Mouse (Mus musculus) stomach, embryonic 14.5 days (tissue): ENCODE data around the gene D5Ertd579e. TPM values are rescaled to one million over a fixed set of nuclear protein-coding genes. Genes with fewer than 3 reads are reported as not detected.

Source experiments
- ATAC-seq: fragments of 200-750 bp; cut with Nextera tagmentation; 2 replicates; pipeline ENCODE4 v1.8.0; 2017; ENCODE audit warnings: low read depth, moderate TSS enrichment; ENCODE audit not compliant: insufficient number of reproducible peaks, insufficient read depth, low FRiP score
- H3K27ac ChIP-seq: fragments of 300-500 bp; sonication (generic); 2 replicates; pipeline ENCODE4 v1.5.1; 2014; ENCODE audit warnings: mild to moderate bottlenecking, low read length, moderate library complexity, mixed read lengths
- H3K27me3 ChIP-seq: fragments of 300-500 bp; sonication (generic); 2 replicates; pipeline ENCODE4 v1.6.1; 2014; ENCODE audit warnings: low read length, control low read depth, mixed read lengths; ENCODE audit not compliant: control insufficient read depth, insufficient read depth
- H3K36me3 ChIP-seq: fragments of 300-500 bp; sonication (generic); 2 replicates; pipeline ENCODE4 v1.6.1; 2014; ENCODE audit warnings: mild to moderate bottlenecking, control low read depth, low read length, moderate library complexity, mixed read lengths; ENCODE audit not compliant: control insufficient read depth, insufficient read depth
- H3K4me1 ChIP-seq: fragments of 300-500 bp; sonication (generic); 2 replicates; pipeline ENCODE4 v1.6.1; 2014; ENCODE audit warnings: low read length, control low read depth, mixed read lengths; ENCODE audit not compliant: control insufficient read depth, insufficient read depth
- H3K4me2 ChIP-seq: fragments of 300-500 bp; sonication (generic); replicated peaks from 2 replicates; pipeline ENCODE4 v1.6.1; 2014; ENCODE audit warnings: low read depth, low read length, control low read depth
- H3K4me3 ChIP-seq: fragments of 300-500 bp; sonication (generic); 2 replicates; pipeline ENCODE4 v1.5.1; 2014; ENCODE audit warnings: low read depth, low read length, control low read depth
- H3K9ac ChIP-seq: fragments of 300-500 bp; sonication (generic); replicated peaks from 2 replicates; pipeline ENCODE4 v1.6.1; 2014; ENCODE audit warnings: low read depth, mild to moderate bottlenecking, control low read depth, low read length, moderate library complexity, mixed read lengths
- H3K9me3 ChIP-seq: fragments of 300-500 bp; sonication (generic); 2 replicates; pipeline ENCODE4 v1.6.1; 2016; ENCODE audit warnings: low read depth, low read length, control low read depth; ENCODE audit not compliant: control insufficient read depth
- WGBS: fragments of 180-500 bp; shearing (Covaris S2); extraction: QIAGEN DNeasy Blood & Tissue Kit; methylation state at CpG from one replicate; pipeline ENCODE4 v1.1.7; 2014; 5-methylcytosine and 5-hydroxymethylcytosine counted together
- polyA plus RNA-seq: library from polyadenylated mRNA; unstranded; fragments of >200 nt; fragmentation: Nextera tagmentation; extraction: Ambion mirVana; gene quantifications from 2 replicates; pipeline ENCODE4 v1.2.1, GENCODE M21; 2014

D5Ertd579e gene
- 28.7 and 31.6 TPM in 2 replicates for polyA plus RNA-seq

- H3K27me3 ChIP-seq, result no peaks in the 10 kb centered on the region
- peak within 1 kb of the TSS; percentile 90 for H3K9ac ChIP-seq
- under 1% methylated on average over 87 of the region's 104 CpGs for WGBS
- H3K27ac ChIP-seq, result peak within 1 kb of the TSS; percentile 83
- H3K4me2 ChIP-seq, result peak within 1 kb of the TSS; percentile 72
- ATAC-seq, result peak; percentile 93
- no peaks in the 10 kb centered on the region for H3K9me3 ChIP-seq
- peaks cover 12% of the 10 kb centered on the region for H3K4me1 ChIP-seq
- peak within 1 kb of the TSS; percentile 78 for H3K4me3 ChIP-seq
- H3K36me3 ChIP-seq, result no peaks in the 10 kb centered on the region
These were observed at the start of gene D5Ertd579e for GRCm38 (mm10) chr5:36695461-36696231. Gene D5Ertd579e, minus strand, starts transcription at chr5:36696024.

DNA sequence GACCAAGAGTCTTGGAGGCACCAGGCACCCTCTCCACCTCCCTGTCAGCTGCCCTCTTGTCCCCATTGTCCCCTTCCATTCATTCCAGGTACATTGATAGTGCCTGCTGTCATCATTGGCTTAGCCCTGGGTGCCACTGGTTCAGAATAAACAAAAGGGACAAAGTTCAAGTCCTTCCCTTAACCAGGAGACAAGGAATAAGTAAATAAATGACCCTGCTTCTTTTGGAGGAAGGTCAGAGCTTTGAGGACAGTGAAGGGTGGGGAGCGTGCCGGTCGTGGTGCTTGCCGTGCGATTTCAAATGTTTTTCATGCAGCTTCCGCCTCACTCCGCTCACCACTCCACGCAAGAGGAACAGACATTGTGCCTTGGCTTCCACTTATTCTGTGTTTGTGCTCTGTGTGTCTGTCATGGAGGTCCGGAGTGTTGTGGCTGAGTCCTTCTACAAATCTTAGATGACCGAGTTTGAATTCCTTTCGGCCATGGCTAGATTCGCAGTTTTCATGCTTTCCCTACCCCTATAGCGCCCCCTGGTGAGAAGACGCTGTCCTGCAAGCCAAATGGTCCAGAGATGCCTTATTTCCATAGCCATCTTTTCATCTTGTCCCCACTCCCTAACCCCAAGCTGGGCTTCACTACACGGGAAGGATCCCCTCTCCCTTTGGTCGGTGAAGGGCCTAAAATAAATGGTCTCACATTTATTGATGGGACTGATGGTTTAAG, 46.5 kb upstream of the D5Ertd579e start:
- no peak overlapping the region for H3K4me3 ChIP-seq
- no peaks in the 10 kb centered on the region for H3K27me3 ChIP-seq
- ATAC-seq, result peak; percentile 29; the same call in 1 of the 2 replicates
- no peaks in the 10 kb centered on the region; the same call in 1 of the 2 replicates for H3K36me3 ChIP-seq
- no peaks in the 10 kb centered on the region for H3K9me3 ChIP-seq
- H3K4me2 ChIP-seq, result peak overlapping the region; percentile 30
- 41% methylated on average over 16 of the region's 16 CpGs for WGBS
- no peak overlapping the region for H3K9ac ChIP-seq
- H3K27ac ChIP-seq, result no peak overlapping the region
- H3K4me1 ChIP-seq, result peaks cover 8% of the 10 kb centered on the region

DNA sequence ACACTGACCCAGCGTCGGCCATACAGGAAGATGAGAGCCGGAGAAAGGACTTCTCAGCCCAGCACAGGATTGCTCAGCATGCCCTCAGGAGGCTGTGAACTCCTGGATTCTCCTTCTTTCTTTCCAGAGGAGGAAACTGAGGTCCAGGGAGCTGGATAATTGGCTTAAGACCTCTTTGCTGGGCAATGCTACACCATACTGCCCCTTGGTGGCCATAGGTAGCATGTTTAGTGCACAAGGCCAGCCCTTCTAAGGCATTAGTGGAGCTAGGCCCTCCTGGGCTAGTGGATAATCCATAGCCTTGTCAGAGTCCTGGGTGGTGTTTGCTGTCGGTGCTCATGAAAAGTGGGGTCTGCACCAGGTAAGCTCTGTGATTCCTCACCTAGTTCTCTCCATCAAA, 44.0 kb upstream of the D5Ertd579e start:
- WGBS, result 59% methylated on average over 4 of the region's 4 CpGs
- H3K9me3 ChIP-seq, result no peaks in the 10 kb centered on the region
- no peak overlapping the region for H3K9ac ChIP-seq
- no peaks in the 10 kb centered on the region for H3K36me3 ChIP-seq
- 0 out of 2 replicates have a peak, but pooled peaks cover 2% of the 10 kb centered on the region for H3K27me3 ChIP-seq
- no peaks in the 10 kb centered on the region for H3K4me1 ChIP-seq
- no peak overlapping the region for H3K4me2 ChIP-seq
- ATAC-seq, result no peak
- H3K27ac ChIP-seq, result no peak overlapping the region
- H3K4me3 ChIP-seq, result no peak overlapping the region

DNA sequence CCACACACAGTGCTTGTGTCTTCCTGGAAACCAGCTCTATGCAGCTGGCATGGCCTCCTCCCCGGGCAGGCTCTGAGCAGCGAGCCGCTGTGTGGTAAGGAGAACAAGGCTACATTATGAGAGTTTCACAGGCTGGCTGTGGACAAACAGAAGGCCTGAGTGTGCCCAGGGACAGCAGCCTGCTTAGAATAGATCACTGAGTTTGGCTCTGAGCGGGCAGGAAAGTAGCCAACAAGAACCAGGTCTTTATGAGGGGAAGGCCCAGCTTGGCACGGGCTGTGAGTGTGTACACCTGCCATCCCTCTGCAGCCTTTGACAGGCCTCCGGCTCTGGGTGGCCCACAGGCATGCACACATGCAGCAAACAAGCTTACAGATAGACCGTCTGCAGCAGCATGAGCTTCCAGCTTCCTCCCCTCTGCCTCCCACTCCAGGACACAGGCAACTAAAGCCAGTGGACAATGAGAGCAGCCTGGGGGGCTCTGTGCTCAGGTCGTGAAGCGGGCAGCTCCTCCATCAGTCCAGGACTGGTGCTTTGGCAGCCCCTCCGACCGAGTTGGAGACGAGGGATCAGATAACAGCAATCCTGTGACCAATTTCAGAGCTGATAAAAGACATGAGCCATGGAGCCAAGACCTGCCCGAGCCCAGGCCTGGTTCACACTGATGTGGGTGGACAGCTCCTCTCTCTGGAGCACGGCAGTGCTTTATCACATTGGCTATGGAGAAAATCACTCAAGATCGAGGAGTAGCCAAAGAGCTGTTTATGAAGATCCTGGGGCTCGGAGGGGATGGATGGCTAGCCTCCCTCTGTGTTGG, 43.2 kb upstream of the D5Ertd579e start:
- H3K9ac ChIP-seq, result no peak overlapping the region
- H3K4me1 ChIP-seq, result no peaks in the 10 kb centered on the region
- 0 out of 2 replicates have a peak, but pooled peaks cover 2% of the 10 kb centered on the region for H3K27me3 ChIP-seq
- WGBS, result 53% methylated on average over 16 of the region's 16 CpGs
- H3K4me3 ChIP-seq, result no peak overlapping the region
- H3K4me2 ChIP-seq, result no peak overlapping the region
- H3K9me3 ChIP-seq, result no peaks in the 10 kb centered on the region
- no peaks in the 10 kb centered on the region for H3K36me3 ChIP-seq
- no peak for ATAC-seq
- H3K27ac ChIP-seq, result no peak overlapping the region

DNA sequence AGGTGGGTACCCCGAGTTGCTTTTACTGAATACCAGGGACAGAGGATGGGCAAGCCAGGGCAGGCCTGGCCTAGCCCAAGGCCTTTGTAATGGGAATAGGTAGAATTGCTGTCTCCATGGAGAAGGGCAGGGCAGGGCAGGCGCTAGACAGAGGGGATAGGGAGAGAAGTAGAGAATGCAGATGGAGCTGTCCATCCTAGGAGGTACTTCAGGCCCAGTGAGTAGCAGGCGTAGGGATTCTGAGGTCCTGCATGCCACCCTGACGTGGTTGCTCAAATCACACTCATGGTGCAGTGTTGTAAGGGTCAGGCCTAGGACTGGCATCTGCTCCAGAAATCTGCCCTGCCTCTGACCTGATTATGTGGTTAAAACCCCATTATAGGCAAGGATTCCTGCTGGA, 41.9 kb upstream of the D5Ertd579e start:
- Histone ChIP-seq H3K4me1 (no peaks in the 10 kb centered on the region), H3K27ac (no peak overlapping the region), H3K9me3 (no peaks in the 10 kb centered on the region), H3K4me2 (no peak overlapping the region), H3K36me3 (no peaks in the 10 kb centered on the region), H3K9ac (no peak overlapping the region), H3K27me3 (0 out of 2 replicates have a peak, but pooled peaks cover 2% of the 10 kb centered on the region), H3K4me3 (no peak overlapping the region)
- 50% methylated on average over 4 of the region's 4 CpGs for WGBS
- ATAC-seq, result no peak

DNA sequence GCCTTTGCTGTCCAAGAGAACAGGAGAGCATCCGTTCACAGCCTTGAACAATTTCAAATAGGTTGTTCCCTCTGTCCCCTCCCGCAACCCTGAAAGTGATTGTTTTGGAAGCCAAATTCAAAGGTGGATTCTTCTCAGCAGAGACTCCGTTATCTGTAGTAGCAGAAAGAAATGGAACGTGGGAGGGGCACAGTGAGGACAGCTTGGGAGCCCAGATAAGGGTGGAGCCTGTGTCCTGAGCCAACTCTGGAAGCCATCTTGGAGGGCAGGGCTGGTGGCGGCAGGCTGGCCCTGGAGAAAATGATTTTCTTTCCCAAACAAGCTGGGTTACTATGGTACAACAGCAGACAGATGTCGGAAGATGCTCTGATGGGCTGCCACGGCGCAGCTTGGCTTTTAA, 40.2 kb upstream of the D5Ertd579e start:
- H3K4me2 ChIP-seq, result no peak overlapping the region
- peak; percentile 72; the same call in 1 of the 2 replicates for ATAC-seq
- H3K9ac ChIP-seq, result no peak overlapping the region
- 0 out of 2 replicates have a peak, but pooled peaks cover 2% of the 10 kb centered on the region for H3K27me3 ChIP-seq
- H3K36me3 ChIP-seq, result no peaks in the 10 kb centered on the region
- WGBS, result 71% methylated on average over 8 of the region's 8 CpGs
- H3K9me3 ChIP-seq, result no peaks in the 10 kb centered on the region
- no peaks in the 10 kb centered on the region for H3K4me1 ChIP-seq
- no peak overlapping the region for H3K4me3 ChIP-seq
- no peak overlapping the region for H3K27ac ChIP-seq

DNA sequence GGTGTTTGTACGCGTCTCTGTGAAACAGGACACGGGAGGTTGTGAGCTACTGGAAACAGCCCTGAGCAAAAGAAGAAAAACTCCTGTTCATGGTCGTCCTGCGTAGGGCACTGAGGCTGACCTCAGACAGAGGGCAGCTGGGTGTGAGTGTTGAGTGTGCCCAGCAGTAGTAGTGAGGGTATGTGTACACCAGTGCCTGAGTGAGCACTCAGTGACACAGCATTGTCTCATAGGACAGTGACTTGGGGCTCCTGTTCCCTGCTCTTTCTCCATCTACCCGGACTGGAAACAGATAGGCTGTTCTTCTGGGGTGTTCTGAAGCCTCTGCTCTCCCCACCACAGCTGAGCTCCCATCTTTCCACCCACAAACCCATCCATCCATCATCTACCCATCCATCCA, 39.3 kb upstream of the D5Ertd579e start:
- ATAC-seq, result no peak
- Histone ChIP-seq H3K4me1 (no peaks in the 10 kb centered on the region), H3K27me3 (0 out of 2 replicates have a peak, but pooled peaks cover 2% of the 10 kb centered on the region), H3K9me3 (no peaks in the 10 kb centered on the region), H3K27ac (no peak overlapping the region), H3K4me2 (no peak overlapping the region), H3K36me3 (no peaks in the 10 kb centered on the region), H3K9ac (no peak overlapping the region), H3K4me3 (no peak overlapping the region)
- 85% methylated on average over 6 of the region's 6 CpGs for WGBS

- Histone ChIP-seq H3K4me2 (no peak overlapping the region), H3K27ac (no peak overlapping the region), H3K4me1 (no peaks in the 10 kb centered on the region), H3K4me3 (no peak overlapping the region), H3K9ac (no peak overlapping the region), H3K9me3 (no peaks in the 10 kb centered on the region), H3K27me3 (0 out of 2 replicates have a peak, but pooled peaks cover 2% of the 10 kb centered on the region), H3K36me3 (no peaks in the 10 kb centered on the region)
- 71% methylated on average over 3 of the region's 3 CpGs for WGBS
- ATAC-seq, result no peak
These were observed 37.6 kb upstream of the D5Ertd579e start for GRCm38 (mm10) chr5:36733405-36733804.
